Mouse (Mus musculus) MN1 (cell line): ENCODE measurements around the gene Ugt2b37.
"Not testable (repeated sequence)": the region's sequence is repeated elsewhere in the genome, so short reads cannot be mapped to it uniquely, and the experiment has no call there.

Source experiments
- DNase-seq: peaks from one replicate; pipeline ENCODE4 v3.0.0-alpha.2; 2016; ENCODE audit warnings: low spot score

The Ugt2b37 gene

GRCm38 (mm10) chr5:87254676-87255075 lies at the start of gene Ugt2b37:
Ugt2b37 (minus strand) TSS chr5:87254804.
- DNase-seq, result not testable (repeated sequence)

GRCm38 (mm10) chr5:87286180-87286579 lies 31.6 kb upstream of the Ugt2b37 start:
- DNase-seq, result not testable (repeated sequence)

- DNase-seq, result not testable (repeated sequence)
These were observed 21.4 kb upstream of the Ugt2b37 start for GRCm38 (mm10) chr5:87275986-87276385.

DNA sequence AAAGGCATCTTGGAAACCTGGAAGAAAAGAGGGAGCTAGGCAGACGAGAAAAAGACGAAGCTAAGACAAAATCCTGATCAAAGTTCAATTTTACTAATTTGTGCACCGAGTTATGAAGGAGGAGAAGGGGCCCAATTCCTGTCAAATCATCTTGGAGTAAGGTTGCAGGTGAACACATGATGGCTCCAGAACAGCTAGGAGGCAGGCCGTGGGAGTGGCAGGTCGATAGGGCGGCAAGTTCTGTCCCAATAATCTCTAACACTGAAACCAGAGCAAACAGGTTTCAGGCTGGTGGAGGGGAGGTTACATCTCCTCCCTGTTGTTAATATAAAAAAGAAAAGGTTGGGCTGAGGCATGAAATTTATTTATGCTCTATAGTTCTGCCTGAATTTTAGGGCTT lies 21.0 kb upstream of the Ugt2b37 start:
- no peak for DNase-seq

GRCm38 (mm10) chr5:87255831-87256230 lies 1.2 kb upstream of the Ugt2b37 start:
- no peak for DNase-seq

DNA sequence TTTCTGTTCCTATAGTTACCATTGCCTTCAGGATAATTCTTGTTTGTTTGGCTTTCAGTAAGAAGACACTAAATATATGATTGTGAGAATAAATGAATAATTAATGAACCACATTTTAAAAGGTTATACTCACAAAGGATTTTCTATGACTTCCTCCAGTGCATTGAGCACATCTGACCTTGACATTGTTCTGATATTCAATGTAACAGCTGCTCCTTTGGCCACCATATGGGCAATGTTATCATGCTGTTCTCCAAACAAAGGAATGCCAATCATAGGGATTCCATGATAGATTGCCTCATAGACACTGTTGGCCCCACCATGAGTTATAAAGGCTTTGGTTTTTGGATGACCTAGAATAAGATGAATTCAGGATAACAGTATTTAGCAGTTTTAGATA lies 12.5 kb downstream of the Ugt2b37 start:
- not testable (repeated sequence) for DNase-seq

DNA sequence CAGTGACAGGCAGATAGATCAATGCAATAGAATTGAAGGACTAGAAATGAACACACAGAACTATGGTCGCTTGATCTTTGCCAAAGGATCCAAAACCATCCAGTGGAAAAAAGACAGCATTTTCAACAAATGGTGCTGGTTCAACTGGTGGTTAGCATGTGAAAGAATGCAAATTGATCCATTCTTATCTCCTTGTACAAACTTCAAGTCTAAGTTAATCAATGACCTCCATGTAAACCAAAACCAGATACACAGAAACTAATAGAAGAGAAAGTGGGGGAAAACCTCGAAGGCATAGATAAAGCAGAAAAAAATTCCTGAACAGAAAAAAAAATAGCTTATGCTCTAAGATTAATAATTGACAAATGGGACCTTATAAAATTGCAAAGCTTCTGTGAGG lies 58.2 kb downstream of the Ugt2b37 start:
- DNase-seq, result not testable (repeated sequence)
